Mouse (Mus musculus) thymus, adult 2 months (tissue): ENCODE data around the gene Car8.

Source experiments
- CTCF ChIP-seq: fragments of 200-500 bp; IDR thresholded peaks from 2 replicates; pipeline ENCODE4 v1.5.1; 2012; ENCODE audit warnings: mild to moderate bottlenecking, control low read depth, low read length, moderate library complexity, borderline replicate concordance; ENCODE audit not compliant: control insufficient read depth, poor library complexity, insufficient read depth; ENCODE audit errors: extremely low read depth
- POLR2A ChIP-seq: fragments of 200-500 bp; IDR thresholded peaks from 2 replicates; pipeline ENCODE4 v1.6.1; 2012; ENCODE audit warnings: mild to moderate bottlenecking, low read length, control low read depth, moderate library complexity; ENCODE audit not compliant: control insufficient read depth, poor library complexity, insufficient read depth; ENCODE audit errors: extremely low read depth

DNA sequence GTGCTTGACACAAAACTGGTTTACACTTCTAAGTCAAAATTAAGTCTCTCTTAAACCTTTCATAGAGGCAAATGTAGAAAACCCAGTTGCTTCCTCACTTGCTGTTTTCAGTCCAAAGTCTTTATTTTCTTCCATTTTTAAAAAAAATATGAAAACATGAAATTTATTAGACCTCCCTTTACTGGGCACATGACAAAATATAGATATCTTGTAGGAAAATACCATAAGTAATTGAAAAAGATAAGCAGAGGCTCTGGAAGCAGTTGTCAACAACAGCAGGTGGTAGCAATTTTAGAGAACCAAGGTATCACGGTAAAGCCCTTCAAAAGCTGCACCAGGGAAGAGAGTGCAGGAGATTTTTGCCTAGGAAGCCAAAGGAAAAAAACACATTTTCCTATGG, 30.9 kb downstream of the Car8 start:
- TF ChIP-seq CTCF (no peak), POLR2A (no peak)
